Mouse (Mus musculus) ES-E14 (cell line): ENCODE measurements at regions not wholly inside any gene's neighbourhood (a gene's known extent, or its start where the extent isn't known, plus 50 kb on each side); places are given as distances from the start of the nearest gene placed in this dataset.

Experiments
- DNase-seq: peaks from one replicate; pipeline ENCODE4 v3.0.0-alpha.2; 2013; ENCODE audit warnings: low read depth, low spot score
- H3K27ac ChIP-seq: 2 replicates; pipeline ENCODE4 v1.5.1; 2012; ENCODE audit warnings: low read depth, mild to moderate bottlenecking, low read length, moderate library complexity, mixed read lengths; ENCODE audit not compliant: poor library complexity, insufficient read depth, severe bottlenecking
- H3K36me3 ChIP-seq: 2 replicates; pipeline ENCODE4 v1.6.1; 2012; ENCODE audit warnings: mild to moderate bottlenecking, low read length, moderate library complexity, mixed read lengths; ENCODE audit not compliant: control insufficient read depth, poor library complexity, insufficient read depth, severe bottlenecking
- H3K4me1 ChIP-seq, 2 experiments: fragments of 150-350 bp in 1 of 2; sonication (generic) in 1 of 2; 2 replicates each; pipeline ENCODE4 v1.6.1; 2012; ENCODE audit warnings: low read length in 2 of 2, mild to moderate bottlenecking in 1 of 2, mixed read lengths in 1 of 2; ENCODE audit not compliant: control insufficient read depth in 2 of 2, insufficient read depth in 2 of 2, poor library complexity in 1 of 2
- H3K4me3 ChIP-seq, 2 experiments: fragments of 150-350 bp in 1 of 2; sonication (generic) in 1 of 2; 2 replicates each; pipeline ENCODE4 v1.5.1; 2012; ENCODE audit warnings: low read length in 2 of 2, low read depth in 1 of 2, mild to moderate bottlenecking in 1 of 2, mixed read lengths in 1 of 2; ENCODE audit not compliant: insufficient read depth in 1 of 2, poor library complexity in 1 of 2, severe bottlenecking in 1 of 2
- H3K9ac ChIP-seq: 2 replicates; pipeline ENCODE4 v1.6.1; 2012; ENCODE audit warnings: low read depth, mild to moderate bottlenecking, low read length, mixed read lengths; ENCODE audit not compliant: poor library complexity, insufficient read depth, severe bottlenecking
- H3K9me3 ChIP-seq: fragments of 150-350 bp; sonication (generic); 2 replicates; pipeline ENCODE4 v1.6.1; 2012; ENCODE audit warnings: low read depth, mild to moderate bottlenecking, low read length; ENCODE audit not compliant: control insufficient read depth, insufficient read depth
- CHD2 ChIP-seq: IDR thresholded peaks from 2 replicates; pipeline ENCODE4 v1.6.1; 2014; ENCODE audit warnings: mild to moderate bottlenecking, low read depth, low read length, inconsistent platforms
- HCFC1 ChIP-seq: IDR thresholded peaks from 2 replicates; pipeline ENCODE4 v1.6.1; 2012; ENCODE audit warnings: low read length, inconsistent platforms, borderline replicate concordance; ENCODE audit not compliant: insufficient read depth
- MAFK ChIP-seq: IDR thresholded peaks from 2 replicates; pipeline ENCODE4 v1.6.1; 2014; ENCODE audit warnings: mild to moderate bottlenecking, low read depth, low read length, inconsistent platforms; ENCODE audit not compliant: insufficient read depth
- ZC3H11A ChIP-seq: IDR thresholded peaks from 2 replicates; pipeline ENCODE4 v1.6.1; 2012; ENCODE audit warnings: low read depth, mild to moderate bottlenecking, inconsistent platforms, low read length, borderline replicate concordance
- ZNF384 ChIP-seq: IDR thresholded peaks from 2 replicates; pipeline ENCODE4 v1.6.1; 2012; ENCODE audit warnings: low read depth, low read length, inconsistent platforms
- in situ Hi-C, 2 experiments: fragments of 600-800 bp; cut with MboI; formaldehyde crosslinking; loops; one replicate each; pipeline ENCODE4 v1.15.1; 2025; ENCODE audit warnings: low sequenced_read_pairs in 2 of 2, inconsistent platforms in 1 of 2; ENCODE audit not compliant: unreplicated experiment in 2 of 2

DNA sequence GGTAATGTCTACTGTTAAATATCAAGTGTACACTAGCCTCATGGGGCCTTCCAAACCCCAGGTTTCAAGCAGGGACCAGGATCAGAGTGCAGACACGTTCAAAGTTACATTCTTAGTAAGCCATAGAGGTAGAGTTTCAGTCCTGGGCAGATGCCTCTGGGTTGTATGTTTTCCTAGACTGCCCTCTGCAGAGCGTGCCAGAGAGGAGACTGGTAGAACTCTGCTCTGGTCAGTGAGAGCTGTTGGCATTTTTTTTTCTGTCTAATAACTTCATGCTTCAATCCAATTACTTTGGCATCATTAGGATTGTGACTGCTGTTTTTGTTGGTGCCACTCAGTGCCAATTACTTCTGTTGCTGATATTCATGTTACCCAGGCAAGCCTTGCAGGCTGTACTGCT is 361.9 kb upstream of the Myt1l start:
- Histone ChIP-seq H3K27ac (no peak overlapping the region), H3K4me1 (peaks cover 0 to 2% of the 10 kb centered on the region in 2 experiments; a peak in 1 of 4 replicates), H3K4me3 (no peak overlapping the region), H3K9ac (no peak overlapping the region), H3K9me3 (no peaks in the 10 kb centered on the region), H3K36me3 (no peaks in the 10 kb centered on the region)
- in situ Hi-C loops, result no loop called here
- DNase-seq, result no peak
- TF ChIP-seq MAFK, result no peak
- no peak for TF ChIP-seq ZNF384
- TF ChIP-seq HCFC1, result no peak
- TF ChIP-seq CHD2, result no peak
- TF ChIP-seq ZC3H11A, result no peak

DNA sequence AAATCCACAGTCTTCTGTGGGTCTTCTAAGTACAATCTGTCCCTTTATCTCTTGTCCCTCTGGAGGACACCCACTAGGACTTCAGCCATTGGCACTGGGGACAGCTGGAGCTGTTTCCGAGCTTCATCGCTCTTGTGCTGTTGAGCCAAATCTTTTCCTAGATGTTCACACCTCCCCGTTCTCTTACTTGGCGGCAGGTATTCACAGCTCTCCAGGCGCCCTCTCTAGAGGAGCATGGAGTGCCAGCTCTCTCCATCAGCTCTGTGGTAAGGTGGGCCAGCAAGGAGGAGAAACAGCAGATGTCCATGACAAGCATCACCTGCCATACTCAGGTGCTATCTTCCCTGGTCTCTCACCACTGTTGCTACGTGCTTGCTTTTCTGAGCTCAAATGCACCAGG is 360.3 kb upstream of the Myt1l start:
- in situ Hi-C loops, result no loop called here
- no peak for TF ChIP-seq ZC3H11A
- TF ChIP-seq HCFC1, result no peak
- no peak for TF ChIP-seq MAFK
- TF ChIP-seq ZNF384, result no peak
- TF ChIP-seq CHD2, result no peak
- no peak for DNase-seq
- Histone ChIP-seq H3K9me3 (no peaks in the 10 kb centered on the region), H3K4me3 (no peak overlapping the region), H3K27ac (no peak overlapping the region), H3K9ac (no peak overlapping the region), H3K36me3 (no peaks in the 10 kb centered on the region), H3K4me1 (no peaks in the 10 kb centered on the region)

DNA sequence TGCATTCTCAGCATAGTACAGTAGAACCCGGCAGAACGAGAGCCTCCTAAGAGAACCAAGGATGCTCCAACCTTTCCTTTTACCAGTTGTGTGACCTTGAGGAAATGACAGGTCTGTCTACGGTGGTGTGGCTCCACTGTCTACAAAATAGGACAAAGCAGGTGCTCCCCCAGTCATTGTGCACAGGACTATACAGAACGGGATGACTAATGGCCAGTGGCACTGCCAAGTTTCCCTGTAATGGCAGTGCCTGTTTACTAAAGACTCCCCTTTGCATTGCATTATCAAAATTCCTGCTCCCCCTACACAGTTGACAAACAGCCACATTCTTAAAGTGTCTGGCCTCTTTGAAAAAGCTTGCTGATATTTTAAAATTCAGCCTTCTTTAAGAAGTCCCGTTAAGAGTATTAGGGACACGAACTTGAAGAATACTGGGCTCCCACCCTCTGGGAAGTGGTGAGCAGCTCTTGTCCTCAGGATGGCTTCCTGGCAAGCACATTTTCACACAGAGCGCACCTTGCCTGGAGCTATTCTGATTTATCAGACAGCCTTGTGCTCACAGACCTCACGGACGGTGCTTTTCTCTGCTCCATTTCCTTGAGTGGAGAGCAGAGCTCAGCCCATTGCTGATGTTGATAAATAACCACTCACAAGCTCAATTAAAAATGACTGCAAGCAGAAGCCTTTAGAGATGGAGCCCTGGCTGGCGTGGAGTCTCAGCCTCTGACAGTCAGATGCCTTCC is 352.3 kb upstream of the Myt1l start:
- DNase-seq, result no peak
- Histone ChIP-seq H3K36me3 (no peaks in the 10 kb centered on the region), H3K9me3 (no peaks in the 10 kb centered on the region), H3K4me1 (no peaks in the 10 kb centered on the region), H3K4me3 (no peak overlapping the region), H3K27ac (no peak overlapping the region), H3K9ac (no peak overlapping the region)
- TF ChIP-seq CHD2 (no peak), ZC3H11A (no peak), ZNF384 (no peak), HCFC1 (no peak), MAFK (no peak)
- in situ Hi-C loops, result no loop called here

DNA sequence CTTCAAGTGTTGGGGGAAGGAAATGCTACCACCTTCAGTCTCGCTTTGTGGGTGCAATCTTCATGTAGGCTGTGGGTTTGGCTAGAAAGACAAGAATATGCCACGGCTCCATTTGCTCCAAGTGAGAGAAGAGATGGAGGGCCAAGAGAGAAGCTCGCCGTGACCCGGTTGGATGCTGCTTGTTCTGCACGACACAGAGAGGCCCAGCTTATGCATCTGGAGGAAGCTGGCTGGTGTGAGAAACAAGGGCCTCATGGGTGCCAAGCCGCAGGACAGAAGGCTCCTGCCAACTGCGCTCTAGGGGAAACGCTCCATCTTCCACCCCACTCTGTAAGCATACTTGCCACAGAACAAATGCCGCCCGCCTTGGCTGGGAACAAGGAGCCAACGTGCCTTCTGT is 351.0 kb upstream of the Myt1l start:
- Histone ChIP-seq H3K9me3 (no peaks in the 10 kb centered on the region), H3K9ac (no peak overlapping the region), H3K36me3 (no peaks in the 10 kb centered on the region), H3K27ac (no peak overlapping the region), H3K4me1 (no peaks in the 10 kb centered on the region), H3K4me3 (no peak overlapping the region)
- in situ Hi-C loops, result no loop called here
- no peak for DNase-seq
- TF ChIP-seq ZC3H11A, result no peak
- no peak for TF ChIP-seq CHD2
- TF ChIP-seq MAFK, result no peak
- TF ChIP-seq ZNF384, result no peak
- TF ChIP-seq HCFC1, result no peak
